30 mouse cellular contexts compared by ENCODE assay signal in the genomic region with DNA sequence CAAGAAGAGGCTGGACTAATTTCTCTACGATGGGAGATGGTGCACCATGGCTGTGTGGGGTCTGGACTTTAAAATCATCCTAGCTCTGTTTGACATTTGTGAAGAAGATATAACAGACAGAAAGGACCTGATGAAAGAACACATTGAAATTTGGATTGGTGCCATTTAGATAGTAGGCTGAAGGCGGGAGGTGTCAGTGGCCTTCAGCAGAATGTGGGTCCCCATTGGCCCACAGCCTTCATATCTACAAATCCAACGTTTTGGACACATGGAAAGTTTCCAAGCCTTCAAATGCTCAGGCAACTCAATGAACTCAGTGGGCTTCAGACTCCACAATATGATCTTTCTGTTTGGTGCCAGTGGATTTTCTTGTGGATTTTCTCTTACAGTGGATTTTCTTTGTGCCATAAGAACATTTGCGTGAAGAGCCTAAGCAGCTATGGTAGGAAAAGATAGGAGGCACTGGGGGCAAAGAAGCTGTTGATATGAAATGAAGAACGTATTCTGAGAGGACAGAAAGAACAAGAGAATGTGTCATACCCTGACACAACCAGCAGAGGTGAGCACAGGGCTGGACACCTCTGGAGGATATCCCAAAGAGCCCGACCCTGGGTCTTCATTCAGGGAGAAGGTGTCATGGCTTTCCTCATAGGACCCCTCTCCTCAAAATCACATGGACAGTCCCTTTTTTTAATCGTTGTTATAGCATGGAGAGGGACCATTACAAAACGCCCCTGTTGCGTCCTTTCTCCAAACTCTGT.
DNase-seq lines count a peak whose midpoint lies in the region; ATAC-seq and TF ChIP-seq lines count a peak whose summit lies in the region.
"Had no signal": no experiment of that assay in that cellular context is flagged by ENCODE, and none has a peak within 500 bp of the region (broad histone marks: within the 10 kb centered on the region; RNA-seq: fewer than 3 reads in every experiment).

No protein-coding gene starts in this region.

- DNase-seq in heart, adult 18-20 months: no peak
- DNase-seq in kidney, postnatal 0 days (ENCODE audit: low spot score): no peak
- peak; percentile 34 for DNase-seq in ovary, adult 18-20 months (ENCODE audit: low spot score)
- no peak for DNase-seq in ovary, postnatal 36 days (ENCODE audit: low spot score)
- DNase-seq in testis, postnatal 14 days (ENCODE audit: low spot score): peak; percentile 53
- DNase-seq: adrenal gland, postnatal 25 days; cerebellum, adult 11-12 months; cerebellum, postnatal 10 days; gastrocnemius, adult 2 months; heart, postnatal 10 days; kidney, adult 8-10 months; kidney, postnatal 14 days; left cerebral cortex, postnatal 4 days; liver, embryonic 13.5 days; lung, adult 18-20 months; lung, postnatal 10 days; retina, postnatal 1 day; right cerebral cortex, postnatal 14 days; thymus, adult 2 months; thymus, postnatal 36 days had no signal

- no peak for ATAC-seq in heart, embryonic 13.5 days (ENCODE audit: extremely low read depth, insufficient number of reproducible peaks, low FRiP score, low TSS enrichment)
- ATAC-seq in kidney, postnatal 0 days (replicated peaks; ENCODE audit: low FRiP score, low read depth): no peak
- no peak for ATAC-seq in kidney, embryonic 16.5 days (ENCODE audit: low FRiP score, low TSS enrichment)
- ATAC-seq: CD4-positive, CD25-positive, alpha-beta regulatory T cell, adult 4 months; forebrain, embryonic 15.5 days; intestine, embryonic 16.5 days had no signal

- H3K9me3 ChIP-seq in heart, embryonic 13.5 days: no peaks in the 10 kb centered on the region
- no peaks in the 10 kb centered on the region for H3K9me3 ChIP-seq in kidney, postnatal 0 days (replicated peaks; ENCODE audit: low read length)
- H3K9me3 ChIP-seq in kidney, embryonic 16.5 days (ENCODE audit: low read length): no peaks in the 10 kb centered on the region
- H3K9me3 ChIP-seq: embryonic facial prominence, embryonic 15.5 days; forebrain, embryonic 15.5 days; hindbrain, embryonic 12.5 days; liver, embryonic 13.5 days; midbrain, embryonic 12.5 days; neural tube, embryonic 13.5 days; stomach, embryonic 15.5 days had no signal

- H3K9ac ChIP-seq in heart, embryonic 13.5 days: no peak overlapping the region
- H3K9ac ChIP-seq in kidney, postnatal 0 days (ENCODE audit: low read depth, low read length): no peak overlapping the region
- H3K9ac ChIP-seq in kidney, embryonic 16.5 days (replicated peaks; ENCODE audit: low read length): no peak overlapping the region
- H3K9ac ChIP-seq: embryonic facial prominence, embryonic 15.5 days; forebrain, embryonic 15.5 days; hindbrain, embryonic 12.5 days; liver, embryonic 13.5 days; midbrain, embryonic 12.5 days; neural tube, embryonic 13.5 days; stomach, embryonic 15.5 days had no signal

- 0 out of 2 replicates have a peak overlapping the region, but pooled peaks have one; percentile 20 for H3K27ac ChIP-seq in heart, embryonic 13.5 days (replicated peaks)
- H3K27ac ChIP-seq in kidney, postnatal 0 days: no peak overlapping the region
- H3K27ac ChIP-seq in kidney, embryonic 16.5 days (ENCODE audit: low read length): no peak overlapping the region
- H3K27ac ChIP-seq: embryonic facial prominence, embryonic 15.5 days; forebrain, embryonic 15.5 days; gastrocnemius, adult 2 months; hindbrain, embryonic 12.5 days; liver, embryonic 13.5 days; neural tube, embryonic 13.5 days; stomach, embryonic 15.5 days had no signal

- peaks cover 31% of the 10 kb centered on the region for H3K4me1 ChIP-seq in heart, embryonic 13.5 days
- 0 out of 2 replicates have a peak, but pooled peaks cover 4% of the 10 kb centered on the region for H3K4me1 ChIP-seq in kidney, postnatal 0 days (replicated peaks; ENCODE audit: insufficient read depth, low read length)
- peaks cover 7% of the 10 kb centered on the region; the same call in 1 of the 2 replicates for H3K4me1 ChIP-seq in kidney, embryonic 16.5 days (ENCODE audit: insufficient read depth, low read length)
- H3K4me1 ChIP-seq: liver, embryonic 13.5 days had no signal

- 0 out of 2 replicates have a peak overlapping the region, but pooled peaks have one; percentile 24 for H3K4me2 ChIP-seq in heart, embryonic 13.5 days
- no peak overlapping the region for H3K4me2 ChIP-seq in kidney, postnatal 0 days (ENCODE audit: low read length)
- no peak overlapping the region for H3K4me2 ChIP-seq in kidney, embryonic 16.5 days (replicated peaks; ENCODE audit: low read depth, low read length)
- H3K4me2 ChIP-seq: embryonic facial prominence, embryonic 15.5 days; forebrain, embryonic 15.5 days; hindbrain, embryonic 12.5 days; liver, embryonic 13.5 days; midbrain, embryonic 12.5 days; neural tube, embryonic 13.5 days; stomach, embryonic 15.5 days had no signal

- H3K36me3 ChIP-seq in heart, embryonic 13.5 days: no peaks in the 10 kb centered on the region
- H3K36me3 ChIP-seq in kidney, postnatal 0 days (ENCODE audit: insufficient read depth, low read length): no peaks in the 10 kb centered on the region
- no peaks in the 10 kb centered on the region for H3K36me3 ChIP-seq in kidney, embryonic 16.5 days (ENCODE audit: insufficient read depth, low read length)
- H3K36me3 ChIP-seq: embryonic facial prominence, embryonic 15.5 days; forebrain, embryonic 15.5 days; liver, embryonic 13.5 days; stomach, embryonic 15.5 days had no signal

- H3K27me3 ChIP-seq in heart, embryonic 13.5 days (replicated peaks): peaks cover 19% of the 10 kb centered on the region; the same call in 1 of the 2 replicates
- no peaks in the 10 kb centered on the region for H3K27me3 ChIP-seq in kidney, postnatal 0 days (ENCODE audit: insufficient read depth, low read length)
- no peaks in the 10 kb centered on the region for H3K27me3 ChIP-seq in kidney, embryonic 16.5 days (ENCODE audit: insufficient read depth, low read length)
- H3K27me3 ChIP-seq: embryonic facial prominence, embryonic 15.5 days; forebrain, embryonic 15.5 days; hindbrain, embryonic 12.5 days; liver, embryonic 13.5 days; midbrain, embryonic 12.5 days; neural tube, embryonic 13.5 days; stomach, embryonic 15.5 days had no signal

- TF ChIP-seq CTCF in kidney, postnatal 0 days (IDR thresholded peaks at IDR 0.05; ENCODE audit: low read depth): peak; percentile 10; the same call in 1 of the 2 replicates

- 54% methylated on average over 9 of the region's 9 CpGs for WGBS in heart, embryonic 13.5 days
- 84% methylated on average over 9 of the region's 9 CpGs for WGBS in kidney, postnatal 0 days
- 85% methylated on average over 9 of the region's 9 CpGs for WGBS in kidney, embryonic 16.5 days

- no peak overlapping the region for H3K4me3 ChIP-seq in heart, embryonic 13.5 days
- no peak overlapping the region for H3K4me3 ChIP-seq in kidney, postnatal 0 days (replicated peaks; ENCODE audit: low read depth, low read length)
- H3K4me3 ChIP-seq in kidney, embryonic 16.5 days (ENCODE audit: low read length): no peak overlapping the region
- H3K4me3 ChIP-seq: embryonic facial prominence, embryonic 15.5 days; forebrain, embryonic 15.5 days; gastrocnemius, adult 2 months; hindbrain, embryonic 12.5 days; liver, embryonic 13.5 days; midbrain, embryonic 12.5 days; neural tube, embryonic 13.5 days; stomach, embryonic 15.5 days had no signal

Comparison
In these comparisons a context has a peak if more than half of its experiments do, and no peak if none do; other contexts are left out.
1. DNase-seq: peak in ovary, adult 18-20 months (single experiment) and testis, postnatal 14 days (single experiment); none in heart, adult 18-20 months (0 of 2), kidney, postnatal 0 days (single experiment) and ovary, postnatal 36 days (single experiment).